Mouse (Mus musculus): Measurements from ENCODE around the gene Gm49333. TPM values are rescaled to one million over a fixed set of nuclear protein-coding genes. Genes with fewer than 3 reads are reported as not detected.

Gm49333 gene
- polyA plus RNA-seq, 1 experiment, result 0.17 TPM

DNA sequence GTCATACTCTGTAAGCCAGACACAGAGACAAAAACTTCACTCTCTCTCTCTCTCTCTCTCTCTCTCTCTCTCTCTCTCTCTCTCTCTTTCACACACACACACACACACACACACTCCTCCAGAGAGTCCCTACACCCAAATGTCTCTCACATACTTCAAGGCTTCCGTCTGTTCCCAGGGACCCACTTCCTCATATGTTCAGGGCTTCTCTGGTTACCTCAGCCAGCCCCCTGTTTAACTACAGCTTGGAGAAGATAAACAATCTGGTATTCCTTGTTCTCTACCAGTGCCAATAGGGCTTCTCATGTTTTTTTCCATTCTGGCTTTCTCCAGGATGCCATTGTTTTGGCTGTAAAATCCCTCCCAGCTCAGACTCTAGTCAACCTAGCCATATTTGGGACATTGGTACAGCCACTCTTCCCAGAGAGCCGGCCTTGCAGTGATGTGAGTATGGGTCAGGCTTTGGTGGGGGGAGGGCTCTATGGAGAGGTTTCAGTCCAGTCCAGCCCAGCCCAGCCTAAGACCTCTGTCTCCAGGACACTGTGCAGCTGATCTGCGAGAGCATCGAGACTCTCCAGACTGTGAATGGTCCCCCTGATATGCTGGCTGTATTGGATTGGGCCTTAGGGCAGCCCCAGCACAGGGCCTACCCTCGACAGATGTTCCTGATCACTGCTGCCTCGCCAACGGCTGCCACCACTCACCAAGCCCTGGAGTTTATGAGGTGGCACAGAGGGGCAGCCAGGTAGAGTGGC, 14.5 kb upstream of the Gm49333 start:
- H3K4me3 ChIP-seq (replicated peaks; ENCODE audit: extremely low read depth, low read depth, low read length), result no peak overlapping the region
- TF ChIP-seq POLR2A (IDR thresholded peaks at IDR 0.05; ENCODE audit: borderline replicate concordance, extremely low read depth, low read depth, low read length) (no peak), CTCF (IDR thresholded peaks at IDR 0.05; ENCODE audit: insufficient read depth, low read length) (no peak)
- no peak for DNase-seq
- H3K4me1 ChIP-seq (ENCODE audit: control insufficient read depth, insufficient read depth, low read length), result no peaks in the 10 kb centered on the region
- WGBS, result 61% methylated on average over 7 of the region's 7 CpGs

DNA sequence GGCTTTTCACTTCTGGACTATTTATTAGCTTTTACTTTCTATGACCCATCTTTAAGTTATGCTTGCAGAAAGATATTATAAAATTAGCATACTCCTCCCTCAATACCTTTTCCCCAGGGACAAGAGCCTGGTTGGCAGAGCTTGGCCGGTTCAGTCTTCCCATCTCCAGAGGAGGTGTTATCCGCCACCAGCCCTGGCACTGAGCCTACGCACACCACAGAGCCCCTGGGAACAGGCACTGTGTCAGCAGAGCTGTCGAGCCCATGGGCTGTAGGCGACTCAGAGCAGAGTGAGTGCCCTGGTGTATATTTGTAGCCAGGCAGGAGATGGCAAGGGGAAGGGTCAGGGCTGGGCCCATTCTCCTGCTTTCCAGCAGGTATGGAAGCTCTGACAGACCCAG, 10.9 kb upstream of the Gm49333 start:
- WGBS, result 64% methylated on average over 5 of the region's 5 CpGs
- TF ChIP-seq CTCF (IDR thresholded peaks at IDR 0.05; ENCODE audit: insufficient read depth, low read length) (no peak), POLR2A (IDR thresholded peaks at IDR 0.05; ENCODE audit: borderline replicate concordance, extremely low read depth, low read depth, low read length) (no peak)
- H3K4me1 ChIP-seq (ENCODE audit: control insufficient read depth, insufficient read depth, low read length), result no peaks in the 10 kb centered on the region
- H3K4me3 ChIP-seq (replicated peaks; ENCODE audit: extremely low read depth, low read depth, low read length), result no peak overlapping the region
- DNase-seq, result no peak

DNA sequence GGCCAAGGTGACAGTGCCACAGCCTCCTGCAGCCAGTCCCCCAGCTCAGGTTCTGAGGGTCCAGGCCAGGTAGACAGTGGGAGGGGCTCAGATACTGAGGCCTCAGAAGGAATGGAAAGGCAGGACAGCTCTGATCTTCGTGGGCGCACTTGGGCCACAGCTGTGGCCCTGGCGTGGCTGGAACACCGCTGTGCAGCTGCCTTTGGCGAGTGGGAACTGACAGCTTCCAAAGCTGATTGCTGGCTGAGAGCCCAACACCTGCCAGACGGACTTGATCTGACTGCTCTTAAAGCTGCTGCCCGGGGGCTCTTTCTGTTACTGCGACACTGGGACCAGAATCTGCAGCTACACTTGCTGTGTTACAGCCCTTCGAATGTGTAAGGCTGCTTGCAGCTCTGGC, 6.7 kb upstream of the Gm49333 start:
- no peak for TF ChIP-seq CTCF (IDR thresholded peaks at IDR 0.05; ENCODE audit: insufficient read depth, low read length)
- no peak for TF ChIP-seq POLR2A (IDR thresholded peaks at IDR 0.05; ENCODE audit: borderline replicate concordance, extremely low read depth, low read depth, low read length)
- 73% methylated on average over 9 of the region's 9 CpGs for WGBS
- Histone ChIP-seq H3K4me3 (replicated peaks; ENCODE audit: extremely low read depth, low read depth, low read length) (no peak overlapping the region), H3K4me1 (ENCODE audit: control insufficient read depth, insufficient read depth, low read length) (no peaks in the 10 kb centered on the region)
- DNase-seq, result no peak

DNA sequence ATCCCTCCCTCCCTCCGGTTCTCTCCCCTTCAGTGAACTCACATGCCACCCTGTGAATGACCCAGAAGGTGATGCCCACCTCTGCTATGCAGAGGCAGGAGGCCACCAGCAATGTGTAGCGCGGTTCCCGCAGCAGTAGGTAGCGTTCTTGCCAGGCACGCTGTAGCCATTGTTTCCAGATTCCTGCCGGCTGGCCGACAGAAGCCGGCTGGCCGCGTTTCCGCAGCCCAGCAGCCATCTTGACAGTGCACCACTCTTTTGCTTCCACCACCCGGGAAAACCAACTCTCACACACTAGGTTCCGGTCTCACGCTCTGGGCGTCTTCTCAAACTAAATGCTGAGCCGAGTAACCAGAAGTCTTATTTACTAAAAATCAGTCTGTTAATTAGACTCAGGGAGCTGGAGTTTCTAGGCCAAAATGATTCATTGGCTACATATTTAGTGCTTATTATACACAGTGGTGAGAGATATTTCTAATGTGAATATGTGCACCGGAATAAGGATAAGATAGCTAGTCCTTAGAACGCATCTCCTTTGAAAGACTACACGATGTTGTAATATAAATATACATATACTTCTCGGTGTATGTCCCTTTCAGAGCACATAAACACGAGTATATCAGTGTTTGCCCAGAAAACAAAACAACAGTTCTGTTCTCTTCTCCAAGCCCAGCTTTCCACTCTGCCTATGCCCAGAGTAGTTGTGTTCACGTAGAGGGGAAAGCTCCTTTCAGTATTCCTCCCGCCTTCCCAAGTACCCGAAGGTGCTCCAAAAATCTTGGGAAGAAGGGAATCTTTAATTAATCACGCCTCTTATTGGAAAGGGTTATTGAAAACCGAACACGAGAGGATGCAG, 681 bp upstream of the Gm49333 start:
- Histone ChIP-seq H3K4me1 (ENCODE audit: control insufficient read depth, insufficient read depth, low read length) (peaks cover 2% of the 10 kb centered on the region; the same call in 1 of the 2 replicates), H3K4me3 (replicated peaks; ENCODE audit: extremely low read depth, low read depth, low read length) (peak overlapping the region; percentile 78)
- peak; percentile 75 for DNase-seq
- TF ChIP-seq POLR2A (IDR thresholded peaks at IDR 0.05; ENCODE audit: borderline replicate concordance, extremely low read depth, low read depth, low read length) (peak; percentile 92), CTCF (IDR thresholded peaks at IDR 0.05; ENCODE audit: insufficient read depth, low read length) (no peak)
- WGBS, result under 1% methylated on average over 28 of the region's 28 CpGs

DNA sequence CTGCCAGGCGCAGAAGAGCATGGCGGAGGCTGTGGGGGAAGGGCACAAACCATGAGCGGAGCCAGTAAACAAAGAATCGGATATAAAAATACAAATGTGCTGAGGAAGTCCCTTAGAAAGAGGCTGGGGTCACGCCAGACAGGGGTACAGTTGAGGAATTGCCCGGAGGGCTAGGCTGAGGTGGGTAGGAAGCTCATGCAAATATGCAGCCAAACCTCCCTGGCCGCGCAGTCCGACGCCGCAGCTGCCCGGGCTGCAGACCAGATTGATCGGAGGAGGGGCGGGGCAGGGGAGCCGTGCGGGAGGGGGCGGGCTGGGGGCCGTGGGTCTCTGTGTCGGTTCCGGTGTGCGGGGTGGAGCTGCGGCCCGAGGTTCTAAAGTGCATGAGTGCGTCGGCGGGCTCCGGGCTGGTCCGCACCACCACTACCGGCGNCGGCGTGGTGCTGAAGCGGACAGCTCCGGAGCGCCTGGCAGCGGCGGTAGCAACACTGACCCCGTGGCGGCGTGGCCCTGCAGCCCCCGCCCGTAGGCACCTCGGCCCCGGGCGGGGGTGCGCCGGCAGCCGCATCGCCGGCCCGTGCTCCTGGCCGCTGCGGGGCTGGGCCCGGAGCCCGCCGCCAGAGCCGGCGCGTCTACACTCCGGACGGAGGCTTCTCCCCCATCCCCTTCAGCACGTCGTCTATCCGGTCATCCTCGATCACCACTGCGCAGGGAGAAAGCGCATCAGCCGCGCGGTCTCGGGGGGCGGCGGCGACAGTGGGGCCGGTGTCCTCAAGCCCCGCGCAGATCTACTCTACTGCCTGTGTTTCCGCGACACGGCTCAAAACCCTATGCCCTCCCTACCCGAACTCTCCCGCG, 8.4 kb downstream of the Gm49333 start:
- Histone ChIP-seq H3K4me3 (replicated peaks; ENCODE audit: extremely low read depth, low read depth, low read length) (no peak overlapping the region), H3K4me1 (ENCODE audit: control insufficient read depth, insufficient read depth, low read length) (peaks cover 9% of the 10 kb centered on the region)
- peak; percentile 34 for DNase-seq
- WGBS, result 3% methylated on average over 81 of the region's 83 CpGs
- TF ChIP-seq CTCF (IDR thresholded peaks at IDR 0.05; ENCODE audit: insufficient read depth, low read length), result no peak
- TF ChIP-seq POLR2A (IDR thresholded peaks at IDR 0.05; ENCODE audit: borderline replicate concordance, extremely low read depth, low read depth, low read length), result no peak

DNA sequence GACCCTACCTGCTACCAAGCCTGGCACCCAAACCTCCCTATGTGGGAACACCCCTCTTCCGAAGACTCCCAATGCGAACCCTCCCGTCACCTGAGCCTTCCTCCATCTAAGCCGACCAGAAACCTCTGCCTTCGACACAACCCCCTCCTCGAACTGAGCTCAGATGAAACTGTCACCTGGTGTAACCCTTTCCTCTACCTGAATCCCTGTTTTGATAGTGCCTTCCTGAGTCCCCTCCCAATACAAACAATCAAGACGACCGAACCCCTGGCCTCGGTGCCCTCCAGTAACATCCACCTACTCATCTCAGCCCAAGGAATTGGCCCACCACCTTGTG, 9.0 kb downstream of the Gm49333 start:
- Histone ChIP-seq H3K4me1 (ENCODE audit: control insufficient read depth, insufficient read depth, low read length) (peaks cover 9% of the 10 kb centered on the region), H3K4me3 (replicated peaks; ENCODE audit: extremely low read depth, low read depth, low read length) (no peak overlapping the region)
- DNase-seq, result no peak
- TF ChIP-seq CTCF (IDR thresholded peaks at IDR 0.05; ENCODE audit: insufficient read depth, low read length) (no peak), POLR2A (IDR thresholded peaks at IDR 0.05; ENCODE audit: borderline replicate concordance, extremely low read depth, low read depth, low read length) (no peak)
- under 1% methylated on average over 9 of the region's 9 CpGs for WGBS

DNA sequence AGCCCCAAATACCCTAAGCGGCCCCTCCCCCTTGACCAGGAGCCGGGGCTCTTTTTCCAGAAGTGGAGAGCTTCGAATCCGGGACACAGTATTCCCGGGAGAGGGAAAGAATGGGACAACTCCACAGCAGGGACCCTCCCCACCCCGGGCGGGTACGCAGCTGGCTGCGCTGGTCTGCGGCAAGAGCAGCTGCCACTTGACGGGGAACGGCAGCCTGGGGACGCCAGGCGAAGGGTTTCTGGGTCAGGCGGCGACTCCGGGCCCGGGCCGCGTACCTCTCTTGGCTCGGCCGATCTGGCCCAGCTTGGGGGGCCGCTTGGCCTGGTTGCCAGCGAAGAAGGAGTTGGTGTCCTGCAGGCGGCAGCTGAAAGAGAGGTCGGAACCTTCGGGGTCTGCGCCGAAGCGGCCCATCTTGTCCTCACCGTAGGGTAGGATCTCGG, 9.4 kb downstream of the Gm49333 start:
- H3K4me1 ChIP-seq (ENCODE audit: control insufficient read depth, insufficient read depth, low read length), result peaks cover 9% of the 10 kb centered on the region
- peak overlapping the region; percentile 67 for H3K4me3 ChIP-seq (replicated peaks; ENCODE audit: extremely low read depth, low read depth, low read length)
- TF ChIP-seq CTCF (IDR thresholded peaks at IDR 0.05; ENCODE audit: insufficient read depth, low read length), result no peak
- no peak for TF ChIP-seq POLR2A (IDR thresholded peaks at IDR 0.05; ENCODE audit: borderline replicate concordance, extremely low read depth, low read depth, low read length)
- no peak for DNase-seq
- WGBS, result under 1% methylated on average over 32 of the region's 32 CpGs

DNA sequence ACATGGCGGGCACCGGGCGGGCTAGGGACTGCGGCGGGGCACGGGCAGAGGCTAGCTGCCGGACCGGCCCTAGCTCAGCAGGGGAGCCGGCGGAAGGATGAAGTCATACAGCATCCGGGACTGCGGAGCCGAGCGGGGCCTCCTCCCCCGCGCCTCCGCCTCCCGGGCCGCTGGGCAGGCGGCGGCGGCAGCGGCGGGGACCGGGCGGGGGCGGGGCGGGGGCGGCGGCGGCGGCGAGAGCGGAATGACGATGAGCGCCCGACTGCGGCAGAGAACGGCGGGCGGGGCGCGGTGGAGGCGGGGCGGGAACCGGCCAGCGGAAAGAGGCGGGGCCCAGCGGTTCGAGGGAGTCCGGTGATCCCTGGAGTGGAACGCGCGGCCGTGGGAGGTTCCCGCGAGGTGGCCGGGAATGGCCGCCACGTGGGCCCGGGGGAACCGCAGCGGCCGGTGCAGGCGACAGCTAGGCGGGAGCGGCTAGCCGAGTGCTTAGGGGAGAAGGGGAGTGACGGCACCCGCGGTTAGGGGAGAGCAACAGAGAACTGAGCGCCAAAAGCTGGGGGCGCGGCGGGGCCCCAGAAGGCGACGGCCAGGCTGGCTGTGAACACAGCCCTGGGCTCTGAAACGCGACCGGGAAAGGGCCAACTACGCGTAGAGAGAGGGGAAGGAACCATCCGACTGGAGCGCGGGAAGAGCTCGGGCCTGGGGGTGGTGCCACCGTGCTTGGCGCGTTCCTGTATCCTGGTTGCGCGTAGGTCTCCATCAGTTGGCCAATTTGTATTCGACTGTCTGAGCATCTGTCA, 10.0 kb downstream of the Gm49333 start, which contains the start of gene Camk2n2:
TSS of gene Camk2n2 (minus strand) at position 97 of the 800 bp plus-strand sequence.
- DNase-seq, result peak; percentile 66
- Histone ChIP-seq H3K4me1 (ENCODE audit: control insufficient read depth, insufficient read depth, low read length) (peaks cover 9% of the 10 kb centered on the region), H3K4me3 (replicated peaks; ENCODE audit: extremely low read depth, low read depth, low read length) (peak within 1 kb of the TSS; percentile 67)
- 1% methylated on average over 73 of the region's 92 CpGs for WGBS
- TF ChIP-seq CTCF (IDR thresholded peaks at IDR 0.05; ENCODE audit: insufficient read depth, low read length) (no peak), POLR2A (IDR thresholded peaks at IDR 0.05; ENCODE audit: borderline replicate concordance, extremely low read depth, low read depth, low read length) (no peak)

Measured in lung, adult 2 months (tissue).